Mouse (Mus musculus) c-Kit-positive CD71-positive TER-119-negative erythroid progenitor cells, embryonic 14.5 days (primary cell): Measurements from ENCODE around the gene Ier2.
A peak's percentile ranks its signal among the peaks of the same experiment; 100 is the strongest.

Experiments used
- DNase-seq: peaks from one replicate; pipeline ENCODE4 v3.0.0-alpha.2; 2013; ENCODE audit warnings: low read depth

Ier2 gene

GRCm38 (mm10) chr8:84661961-84662571 is 586 bp downstream of the Ier2 start:
- no peak for DNase-seq

- DNase-seq = peak; percentile 68
Measured at GRCm38 (mm10) chr8:84661458-84661871, 1.2 kb downstream of the Ier2 start.

DNA sequence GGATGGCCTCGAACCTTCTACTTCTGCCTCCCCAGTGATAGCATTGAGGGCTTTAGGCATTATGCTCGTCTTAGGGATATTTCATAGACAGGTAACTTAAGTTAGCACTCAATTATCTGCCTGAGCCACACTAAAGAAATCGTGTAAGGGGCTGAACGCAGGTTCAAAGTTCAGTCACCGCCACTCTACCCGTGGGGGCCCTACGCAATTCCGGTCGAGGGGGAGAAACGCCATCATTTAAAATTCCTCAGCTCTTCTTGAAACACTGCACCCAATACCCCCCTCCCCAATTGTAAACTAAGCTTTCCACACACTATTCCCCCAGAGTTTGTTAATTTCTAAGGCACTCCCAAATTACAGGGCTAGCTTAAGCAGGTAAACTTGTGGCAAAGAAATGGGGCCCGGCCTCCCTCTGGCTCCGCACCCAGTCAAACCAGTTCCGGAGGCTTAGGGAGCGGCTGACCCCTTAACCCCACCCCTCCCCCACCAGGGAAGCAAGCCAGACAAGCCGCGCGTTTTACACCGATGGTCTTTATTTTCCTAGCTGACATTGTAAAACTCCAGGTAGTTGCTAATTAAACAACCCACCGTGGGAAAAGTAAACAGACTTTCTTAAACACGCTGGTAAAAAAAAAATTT is 1.7 kb downstream of the Ier2 start:
- DNase-seq = peak; percentile 60

- peak; percentile 77 for DNase-seq
Measured at GRCm38 (mm10) chr8:84659936-84660818, 2.5 kb downstream of the Ier2 start.

GRCm38 (mm10) chr8:84658951-84659350 is 3.7 kb downstream of the Ier2 start:
- DNase-seq = no peak

GRCm38 (mm10) chr8:84657680-84658079 is 5.0 kb downstream of the Ier2 start:
- DNase-seq = no peak

- DNase-seq = peak; percentile 52
Measured at GRCm38 (mm10) chr8:84657203-84657602, 5.4 kb downstream of the Ier2 start.

DNA sequence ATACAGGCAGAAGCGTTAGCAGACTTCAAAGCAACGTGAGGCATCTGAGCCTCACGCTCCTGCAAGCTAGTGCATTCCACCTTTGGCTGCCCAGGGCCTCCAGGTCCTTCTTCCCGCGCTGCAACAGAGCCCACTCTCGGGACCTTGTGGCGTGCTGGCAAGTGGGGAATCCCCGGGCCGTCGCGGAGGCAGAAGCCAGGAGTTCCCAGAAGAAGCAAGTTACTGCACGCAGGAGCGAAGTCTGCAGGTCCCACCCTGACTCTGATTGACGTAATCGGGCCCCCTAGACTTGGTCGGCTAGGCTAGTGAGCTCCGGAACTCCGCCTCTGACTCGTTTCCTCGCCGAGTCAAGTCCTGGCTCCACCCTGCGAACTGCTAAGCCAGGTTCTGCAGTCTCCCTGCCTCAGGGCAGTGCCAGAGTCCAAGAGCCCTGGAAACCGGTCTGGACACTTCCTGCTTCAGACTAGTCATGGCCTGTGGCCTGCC is 6.0 kb downstream of the Ier2 start:
- peak; percentile 84 for DNase-seq

DNA sequence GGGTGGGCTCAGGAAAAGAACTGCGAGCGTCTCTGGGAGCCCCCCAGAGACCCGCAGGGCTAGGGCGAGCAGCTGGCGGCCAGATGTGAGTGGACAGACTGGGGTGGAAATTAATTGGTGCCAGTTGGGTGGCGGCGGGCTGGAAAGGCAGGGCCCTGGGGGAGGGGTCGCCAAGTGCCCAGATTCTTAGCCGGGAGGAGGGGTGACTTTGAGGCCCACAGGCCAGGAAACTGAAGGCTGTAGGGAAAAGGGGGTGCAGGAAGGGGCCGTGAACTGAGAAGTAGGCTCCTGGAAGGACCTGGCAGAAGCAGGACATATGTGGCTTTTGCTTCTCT is 6.5 kb downstream of the Ier2 start:
- no peak for DNase-seq

DNA sequence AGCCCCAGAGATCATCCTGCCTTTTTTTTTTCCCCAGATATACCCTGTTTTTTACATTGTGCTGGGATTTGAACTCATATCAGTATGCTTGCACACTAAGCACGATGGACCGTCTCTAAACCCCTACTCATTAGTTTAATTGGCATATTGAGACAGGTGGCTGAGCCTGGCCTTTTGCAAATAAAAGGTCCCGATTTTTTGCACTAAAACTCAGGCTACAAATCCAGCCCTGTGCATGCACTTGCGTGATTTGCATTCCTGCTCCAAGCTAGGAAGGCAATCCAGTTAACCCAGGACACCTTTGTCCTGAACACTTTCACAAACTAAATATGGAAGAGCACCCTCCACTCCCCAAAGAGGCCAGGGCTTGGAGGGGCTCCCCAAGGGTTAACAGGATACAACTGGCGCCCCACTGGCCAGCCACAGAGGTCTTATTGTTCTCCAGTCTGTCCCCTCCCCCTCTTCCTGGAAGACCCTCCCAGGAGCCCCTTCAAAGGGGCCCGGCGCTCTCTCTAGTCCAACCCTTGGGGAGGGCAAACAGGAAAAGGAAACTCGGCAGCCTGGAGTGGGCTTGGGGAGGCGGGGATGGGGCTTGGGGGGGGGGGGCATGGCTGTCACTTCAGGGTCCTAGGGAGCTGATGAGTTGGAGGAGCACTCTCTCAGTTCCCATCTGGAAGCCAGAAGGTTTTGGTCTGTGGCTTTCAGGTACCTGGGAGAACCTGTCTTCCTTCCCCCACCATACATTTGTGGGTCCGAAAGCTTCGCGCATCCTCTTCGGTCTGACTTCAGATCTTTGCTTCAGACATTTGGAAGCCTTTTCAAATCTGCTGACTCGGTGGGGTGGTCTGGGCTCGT is 7.1 kb downstream of the Ier2 start:
- no peak for DNase-seq

GRCm38 (mm10) chr8:84654597-84654996 is 8.1 kb downstream of the Ier2 start:
- no peak for DNase-seq

DNA sequence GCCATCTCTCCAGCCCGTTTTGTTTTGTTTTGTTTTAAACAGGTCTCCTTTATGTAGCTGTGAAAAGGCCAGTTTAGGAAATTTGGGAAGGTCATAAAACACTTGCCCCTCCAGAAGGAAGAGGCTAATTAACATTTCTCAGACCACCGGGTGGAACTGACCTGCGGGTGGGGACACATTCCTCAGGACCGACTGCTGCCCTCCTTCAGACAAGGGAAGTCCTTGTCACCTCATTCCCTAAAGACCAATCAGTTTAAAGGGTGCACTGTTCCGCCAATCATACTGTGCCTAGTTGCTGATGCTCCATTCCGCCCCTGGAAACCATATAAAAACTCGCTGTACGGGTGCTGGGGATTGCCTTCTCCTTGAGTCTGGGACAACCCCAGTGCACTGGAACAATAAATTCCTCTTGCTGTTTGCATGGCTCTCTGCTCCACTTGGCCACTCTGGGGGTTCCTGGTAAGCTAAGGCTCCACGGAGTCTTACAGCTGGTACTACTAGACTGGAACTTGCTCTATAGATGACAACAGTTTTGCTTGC is 9.5 kb downstream of the Ier2 start:
- DNase-seq = no peak

GRCm38 (mm10) chr8:84650213-84650612 is 12.4 kb downstream of the Ier2 start:
- DNase-seq = no peak

DNA sequence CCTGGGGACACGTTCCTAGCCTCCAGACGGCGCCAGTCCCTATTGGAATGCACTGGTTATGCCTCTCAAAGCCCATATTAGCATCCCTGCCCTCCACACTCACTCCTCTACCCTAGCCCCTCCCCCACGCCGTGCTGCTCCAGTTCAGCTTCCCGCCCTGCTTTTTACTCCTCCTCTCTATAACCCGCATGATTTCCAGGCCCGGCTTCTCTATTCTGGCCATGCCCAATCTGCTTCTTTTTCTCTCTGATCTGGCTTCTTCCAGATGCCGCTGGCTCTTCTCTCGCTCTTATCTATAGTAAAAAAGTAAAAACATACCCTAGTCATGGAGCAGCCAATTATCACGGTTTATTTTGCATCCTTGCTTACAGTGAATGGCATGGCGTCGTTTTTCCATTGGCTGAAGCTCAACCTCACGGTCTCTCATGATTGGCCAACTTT is 15.2 kb downstream of the Ier2 start:
- DNase-seq = peak; percentile 67

DNA sequence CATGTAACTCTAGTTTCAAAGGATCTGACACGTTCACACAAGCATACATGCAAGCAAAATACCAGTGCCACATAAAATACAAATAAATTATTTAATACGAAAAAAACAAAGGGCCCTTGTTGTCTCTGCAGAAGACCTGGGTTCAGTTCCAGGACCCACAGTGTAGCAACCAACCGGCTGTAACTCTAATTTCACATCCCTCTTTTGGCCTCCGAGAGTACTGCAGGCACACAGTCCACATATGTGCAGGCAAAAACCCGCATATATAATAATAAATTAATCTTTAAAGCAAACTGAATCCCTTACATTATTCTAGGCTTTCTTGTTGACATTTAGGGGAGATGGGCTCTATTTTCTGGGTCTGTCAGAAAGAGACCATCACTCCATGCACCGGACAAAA is 15.9 kb downstream of the Ier2 start:
- DNase-seq = no peak

DNA sequence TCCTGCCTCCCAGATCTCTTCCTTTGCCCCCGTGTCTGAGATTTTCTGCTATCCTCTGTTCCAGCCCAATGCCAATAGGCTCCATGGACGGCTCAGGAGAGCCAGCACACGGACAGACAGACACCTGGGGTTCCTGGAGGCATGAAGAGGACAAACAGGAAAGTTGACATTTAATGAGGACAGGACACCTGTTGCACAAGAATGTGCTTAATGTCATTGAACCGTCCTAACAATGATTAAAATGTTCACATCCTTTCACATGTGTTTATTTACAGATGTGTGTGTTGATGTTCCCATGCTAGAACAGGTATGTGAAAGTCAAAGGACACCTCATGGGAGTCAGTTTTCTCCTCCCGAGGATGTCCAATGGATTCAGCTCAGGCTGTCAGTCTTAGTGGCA is 19.6 kb downstream of the Ier2 start:
- no peak for DNase-seq

GRCm38 (mm10) chr8:84641578-84642361 is 20.9 kb downstream of the Ier2 start:
- no peak for DNase-seq

DNA sequence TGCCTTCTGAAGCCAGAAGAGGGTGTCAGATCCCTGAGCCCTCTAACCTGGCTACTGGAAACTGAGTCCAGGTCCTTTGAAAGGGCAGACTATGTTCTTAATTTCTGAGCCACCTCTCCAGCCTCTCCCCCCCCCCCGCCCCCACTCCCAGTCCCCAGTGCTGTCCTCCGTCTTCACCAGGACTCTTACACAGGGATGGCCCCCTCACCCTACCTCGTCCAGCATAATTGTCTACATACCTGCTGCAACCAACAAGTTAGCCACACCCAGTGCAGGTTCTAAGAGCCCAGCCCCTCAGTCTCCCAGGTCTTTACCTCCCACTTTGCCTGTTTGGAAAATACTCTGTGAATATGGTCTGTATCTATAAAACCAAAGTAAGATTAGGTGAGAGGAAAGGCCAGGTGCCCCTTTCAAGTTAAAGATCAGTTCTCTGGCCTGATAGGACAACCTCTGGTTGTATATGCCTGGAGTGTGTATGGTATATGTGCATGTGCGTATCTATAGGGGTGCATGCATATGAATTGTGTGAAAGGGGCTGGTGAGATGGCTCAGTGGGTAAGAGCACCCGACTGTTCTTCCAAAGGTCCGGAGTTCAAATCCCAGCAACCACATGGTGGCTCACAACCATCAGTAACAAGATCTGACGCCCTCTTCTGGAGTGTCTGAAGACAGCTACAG is 21.9 kb downstream of the Ier2 start:
- DNase-seq = no peak

GRCm38 (mm10) chr8:84640010-84640588 is 22.6 kb downstream of the Ier2 start:
- no peak for DNase-seq
